Mouse (Mus musculus) gastrocnemius, postnatal 36 days (tissue): Measurements from ENCODE around the gene Gja3. TPM values are rescaled to one million over a fixed set of nuclear protein-coding genes. Genes with fewer than 3 reads are reported as not detected.
"Not testable (repeated sequence)": the region's sequence is repeated elsewhere in the genome, so short reads cannot be mapped to it uniquely, and the experiment has no call there.

Experiments used
- DNase-seq, 2 experiments: peaks; one replicate each; pipeline ENCODE4 v3.0.0; 2022
- intact Hi-C: fragments of 180-260 bp; cut with DNase I; formaldehyde crosslinking; loops from one replicate; pipeline ENCODE4 v1.15.1; 2025
- total RNA-seq, 2 experiments: library from RNA; stranded (reverse); gene quantifications; 2 replicates each; pipeline ENCODE4 v1.2.3; 2021

The Gja3 gene
- total RNA-seq, 2 experiments from 2014 or later = 0.12 TPM; not detected in 1

- DNase-seq = no peak
- intact Hi-C loops = no loop called here
Observed at GRCm38 (mm10) chr14:57041439-57041838, 16.5 kb downstream of the Gja3 start.

DNA sequence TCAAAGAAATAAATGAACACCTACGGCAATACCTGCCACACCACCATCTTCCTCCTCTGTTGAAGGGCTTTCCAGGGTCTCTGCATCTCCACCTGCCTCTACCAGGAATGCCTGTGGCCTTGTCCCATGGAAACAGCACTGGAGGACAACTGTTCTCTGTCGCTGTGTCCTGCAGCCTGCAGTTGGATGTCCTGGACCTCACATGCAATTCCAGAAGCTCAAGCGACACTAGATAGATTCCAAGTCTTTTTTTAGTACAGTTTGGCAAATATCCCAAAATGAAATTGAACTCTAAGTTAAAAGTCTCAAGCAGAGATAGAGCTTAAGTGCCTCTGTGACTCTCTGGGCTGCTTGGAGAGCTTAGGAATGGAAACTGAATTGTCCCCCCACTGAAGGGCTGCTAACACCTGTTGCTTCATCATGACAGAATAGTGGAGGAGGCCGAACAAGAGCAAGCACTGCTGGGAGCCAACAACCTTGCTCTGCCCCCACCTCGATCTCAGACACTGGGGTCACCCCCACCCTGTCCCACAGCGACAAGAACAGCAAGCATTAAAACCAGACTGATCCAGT lies 22.9 kb downstream of the Gja3 start:
- no peak for DNase-seq
- intact Hi-C loops = no loop called here

DNA sequence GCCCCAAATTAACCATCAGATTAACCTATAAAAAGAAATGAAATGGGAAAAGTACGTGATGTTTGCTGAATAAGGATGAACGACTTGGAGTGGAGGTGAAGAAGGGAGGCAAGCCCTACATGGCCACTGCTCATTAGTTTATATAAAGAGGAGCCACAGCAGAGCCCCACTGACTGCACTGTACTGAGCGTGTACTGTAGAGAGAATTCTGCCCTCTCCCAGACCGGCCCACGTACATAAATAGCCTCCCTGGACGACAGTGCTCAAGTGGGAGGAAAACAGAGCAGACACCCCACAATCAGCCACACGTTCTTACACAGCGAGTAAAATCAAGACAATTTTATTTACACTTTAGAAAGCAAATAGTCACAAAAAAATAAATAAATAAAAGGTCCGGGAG lies 23.8 kb downstream of the Gja3 start:
- DNase-seq = no peak
- intact Hi-C loops = no loop called here

GRCm38 (mm10) chr14:57032850-57033249 lies 25.1 kb downstream of the Gja3 start:
- intact Hi-C loops = no loop called here
- no peak for DNase-seq

DNA sequence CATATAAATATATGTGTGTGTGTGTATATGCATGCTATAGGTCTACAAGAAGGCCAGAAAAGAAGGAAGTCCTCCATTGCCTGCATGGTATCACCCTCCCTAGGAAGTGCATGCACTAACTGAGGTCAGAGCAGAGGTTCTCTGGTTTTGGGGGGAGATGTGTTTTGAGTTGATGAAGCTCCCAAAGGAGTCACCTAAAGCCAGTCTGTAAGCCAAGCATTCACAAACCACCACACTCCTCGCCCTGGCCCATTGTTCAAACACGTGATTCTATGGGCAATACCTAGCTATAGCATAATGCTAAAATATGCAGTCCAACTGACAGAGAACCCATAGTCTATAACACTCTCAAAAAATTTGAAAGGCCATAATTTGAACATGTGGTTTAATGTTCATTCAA lies 39.5 kb downstream of the Gja3 start:
- no peak for DNase-seq
- intact Hi-C loops = no loop called here

GRCm38 (mm10) chr14:57016806-57017205 lies 41.1 kb downstream of the Gja3 start:
- intact Hi-C loops, DNase-seq: not testable (repeated sequence)

GRCm38 (mm10) chr14:56988621-56989020 lies 69.3 kb downstream of the Gja3 start:
- no peak for DNase-seq
- intact Hi-C loops = no loop called here

Other genes starting within 250 kb of the Gja3 start
- 10 to 100 TPM; 12.8 to 18.5 TPM for gene Zmym5, start 246.4 kb downstream of the Gja3 start, total RNA-seq
- 10 to 100 TPM; 30.5 to 34.2 TPM for gene Zmym2, start 171.4 kb downstream of the Gja3 start, total RNA-seq
- under 1 TPM; 0.31 to 0.35 TPM for gene Gjb2, start 46.6 kb upstream of the Gja3 start, total RNA-seq
- not detected for gene Gm4491, start 57.8 kb upstream of the Gja3 start, total RNA-seq
- gene Gjb6, start 75.5 kb upstream of the Gja3 start, total RNA-seq = not detected